Mouse (Mus musculus): ENCODE data around the gene Pex6.

GRCm38 (mm10) chr17:46728496-46728895 lies 17.2 kb downstream of the Pex6 start:
- TF ChIP-seq NELFE (IDR thresholded peaks at IDR 0.05; ENCODE audit: low read depth, low read length) (no peak), CTCF (IDR thresholded peaks at IDR 0.05 in 2 of 3, conservative IDR thresholded peaks at IDR 0.05 in 1 of 3; ENCODE audit: control insufficient read depth in 1 of 3, insufficient read depth in 1 of 3, low read depth in 2 of 3, low read length in 3 of 3, poor library complexity in 1 of 3, severe bottlenecking in 1 of 3) (no peak), HCFC1 (IDR thresholded peaks at IDR 0.05; ENCODE audit: low read depth, low read length) (no peak), EP300 (IDR thresholded peaks at IDR 0.05; ENCODE audit: low read depth in 1 of 2, low read length in 2 of 2) (no peak), POLR2A (IDR thresholded peaks at IDR 0.05; ENCODE audit: control insufficient read depth in 1 of 2, insufficient read depth in 1 of 2, low read depth in 1 of 2, low read length in 2 of 2, poor library complexity in 1 of 2) (no peak), TAL1 (IDR thresholded peaks at IDR 0.05; ENCODE audit: low read length) (no peak), MEF2A (IDR thresholded peaks at IDR 0.05; ENCODE audit: extremely low read depth, insufficient replicate concordance, low read depth, low read length, poor library complexity, severe bottlenecking) (no peak)
